In the genomic region with DNA sequence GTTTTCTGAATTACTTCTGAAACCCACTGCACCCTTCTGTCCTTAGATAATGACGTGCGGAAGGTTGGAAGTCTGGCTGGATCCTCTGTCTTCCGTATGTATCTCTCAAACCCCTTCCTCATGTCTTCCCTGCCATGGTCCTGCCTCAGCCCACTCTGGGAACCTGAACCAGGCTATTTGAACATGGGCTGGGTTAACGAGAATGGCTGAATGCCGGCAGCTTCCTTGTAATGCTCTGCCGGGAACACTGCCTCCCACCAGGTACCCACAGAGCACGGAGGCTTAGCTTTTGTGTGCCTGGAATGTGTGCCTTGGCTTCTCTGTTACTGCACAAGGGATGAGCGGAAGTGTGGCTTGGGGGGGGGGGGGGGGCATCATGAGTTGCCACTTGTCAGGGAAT, we compare ENCODE assay signal across 22 mouse cellular contexts. TPM values are rescaled to one million over a fixed set of nuclear protein-coding genes. Genes with fewer than 3 reads are reported as not detected.
DNase-seq lines count a peak whose midpoint lies in the region; TF ChIP-seq lines count a peak whose summit lies in the region.
"Had no signal": no experiment of that assay in that cellular context is flagged by ENCODE, and none has a peak within 500 bp of the region (broad histone marks: within the 10 kb centered on the region; RNA-seq: fewer than 3 reads in every experiment).

No protein-coding gene starts in this region.

- H3K36me3 ChIP-seq in E14TG2a.4 (ENCODE audit: insufficient read depth, low read length): no peaks in the 10 kb centered on the region
- H3K36me3 ChIP-seq: embryonic facial prominence, embryonic 10.5 days; forebrain, embryonic 12.5 days; forebrain, embryonic 15.5 days; heart, embryonic 12.5 days; heart, embryonic 15.5 days had no signal

- peaks cover 10% of the 10 kb centered on the region for H3K9me3 ChIP-seq in E14TG2a.4 (ENCODE audit: low read length)
- H3K9me3 ChIP-seq: embryonic facial prominence, embryonic 10.5 days; embryonic facial prominence, embryonic 13.5 days; forebrain, embryonic 12.5 days; forebrain, embryonic 15.5 days; heart, embryonic 12.5 days; heart, embryonic 15.5 days had no signal

- H3K4me1 ChIP-seq in E14TG2a.4 (replicated peaks; ENCODE audit: low read depth, low read length): peaks cover 67% of the 10 kb centered on the region

- DNase-seq in heart, adult 11 months: peak; percentile 45
- no peak for DNase-seq in heart, postnatal 14 days
- peak; percentile 64 for DNase-seq in ES-CJ7 (ENCODE audit: low read depth, low spot score)
- DNase-seq in ZHBTc4 (ENCODE audit: low read depth, low spot score): peak; percentile 83
- DNase-seq in right cerebral cortex, postnatal 36 days (ENCODE audit: low spot score in 2 of 2): no peak
- DNase-seq: adrenal gland, postnatal 10 days; adrenal gland, postnatal 36 days; embryo, embryonic 11 days; gastrocnemius, adult 2 months; gastrocnemius, postnatal 14 days; heart, adult 18-20 months; heart, postnatal 10 days; heart, postnatal 4 days had no signal

- H3K4me3 ChIP-seq in E14TG2a.4 (replicated peaks; ENCODE audit: low read length): peak overlapping the region; percentile 52
- H3K4me3 ChIP-seq: embryonic facial prominence, embryonic 10.5 days; embryonic facial prominence, embryonic 13.5 days; erythroblast, embryonic 14.5 days; forebrain, embryonic 12.5 days; forebrain, embryonic 15.5 days; gastrocnemius, adult 2 months; heart, embryonic 12.5 days; heart, embryonic 15.5 days had no signal

- TF ChIP-seq CTCF in E14TG2a.4 (conservative IDR thresholded peaks at IDR 0.05; ENCODE audit: low read length): no peak

- peaks cover 8% of the 10 kb centered on the region for H3K27me3 ChIP-seq in E14TG2a.4 (ENCODE audit: insufficient read depth, low read length)
- H3K27me3 ChIP-seq: embryonic facial prominence, embryonic 13.5 days; forebrain, embryonic 12.5 days; forebrain, embryonic 15.5 days; heart, embryonic 12.5 days; heart, embryonic 15.5 days had no signal

- intact Hi-C loops in heart, postnatal 14 days (cut with DNase I): no loop called here

RNA-seq across cellular contexts. Expression of a gene that starts 32.1 kb away (rescaled TPM):
- total RNA-seq in heart, postnatal 14 days (2021): under 1 TPM; 0.07 TPM
- total RNA-seq: MEL had no signal

RNA-seq across cellular contexts. Expression of a gene that starts 52.1 kb away (rescaled TPM):
- total RNA-seq in heart, postnatal 14 days (2021): 100 to 1,000 TPM; 687 to 721 TPM

Comparison
In these comparisons a context has a peak if more than half of its experiments do, and no peak if none do; other contexts are left out.
1. DNase-seq: peak in heart, adult 11 months (single experiment), ES-CJ7 (single experiment) and ZHBTc4 (single experiment); none in heart, postnatal 14 days (0 of 2) and right cerebral cortex, postnatal 36 days (0 of 2).